Mouse (Mus musculus) bone marrow, adult 2 months (tissue): ENCODE measurements around the gene Tspyl1.
"Not testable (repeated sequence)": the region's sequence is repeated elsewhere in the genome, so short reads cannot be mapped to it uniquely, and the experiment has no call there.

ENCODE experiments used
- CTCF ChIP-seq: fragments of 200-500 bp; IDR thresholded peaks from 2 replicates; pipeline ENCODE4 v1.5.1; 2011; ENCODE audit warnings: low read length, control low read depth; ENCODE audit not compliant: control insufficient read depth, insufficient read depth
- POLR2A ChIP-seq: fragments of 200-500 bp; IDR thresholded peaks from 2 replicates; pipeline ENCODE4 v1.6.1; 2011; ENCODE audit warnings: low read depth, mild to moderate bottlenecking, control low read depth, low read length, borderline replicate concordance; ENCODE audit not compliant: control insufficient read depth

- not testable (repeated sequence) for TF ChIP-seq CTCF, POLR2A
These were observed 29.2 kb upstream of the Tspyl1 start for GRCm38 (mm10) chr10:34252833-34253232.
